Mouse (Mus musculus) ES-Bruce4 (cell line): ENCODE measurements at regions not wholly inside any gene's neighbourhood (a gene's known extent, or its start where the extent isn't known, plus 50 kb on each side); places are given as distances from the start of the nearest gene placed in this dataset.

Experiments used
- CTCF ChIP-seq: IDR thresholded peaks from one replicate; pipeline ENCODE4 v1.8.1; 2011; ENCODE audit warnings: low read depth, low read length
- EP300 ChIP-seq: IDR thresholded peaks from 2 replicates; pipeline ENCODE4 v1.6.1; 2011; ENCODE audit warnings: low read depth, low read length; ENCODE audit not compliant: insufficient read depth

DNA sequence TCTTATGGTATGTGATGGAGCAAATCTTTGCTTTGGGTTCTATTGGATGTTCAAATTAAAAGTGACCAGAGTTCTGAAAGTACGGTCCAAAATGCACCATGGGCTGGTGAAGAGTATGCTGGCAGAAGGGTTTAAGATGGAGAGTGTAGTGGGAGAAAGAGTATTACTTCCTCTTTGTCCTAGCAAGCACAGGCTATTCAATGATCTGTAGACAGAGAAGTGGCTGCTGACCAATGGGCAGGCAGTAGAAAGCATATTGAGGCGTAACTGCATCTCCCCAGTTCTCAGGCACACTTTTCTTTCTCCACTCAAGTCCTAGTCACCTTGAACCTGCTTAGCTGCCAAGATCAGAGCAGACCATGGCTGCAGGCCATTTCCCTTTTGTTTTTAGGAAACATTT, 510.3 kb upstream of the Gm19410 start:
- TF ChIP-seq EP300 (no peak), CTCF (no peak)
